Mouse (Mus musculus) erythroblast, embryonic 14.5 days (primary cell): ENCODE data around the gene Erp27.

Experiments
- GATA1 ChIP-seq: IDR thresholded peaks from 2 replicates; pipeline ENCODE4 v1.6.1; 2012; ENCODE audit warnings: low read length, inconsistent platforms, mixed read lengths
- TAL1 ChIP-seq: IDR thresholded peaks from 3 replicates; pipeline ENCODE4 v1.6.1; 2012; ENCODE audit warnings: low read length, inconsistent platforms, mixed read lengths

DNA sequence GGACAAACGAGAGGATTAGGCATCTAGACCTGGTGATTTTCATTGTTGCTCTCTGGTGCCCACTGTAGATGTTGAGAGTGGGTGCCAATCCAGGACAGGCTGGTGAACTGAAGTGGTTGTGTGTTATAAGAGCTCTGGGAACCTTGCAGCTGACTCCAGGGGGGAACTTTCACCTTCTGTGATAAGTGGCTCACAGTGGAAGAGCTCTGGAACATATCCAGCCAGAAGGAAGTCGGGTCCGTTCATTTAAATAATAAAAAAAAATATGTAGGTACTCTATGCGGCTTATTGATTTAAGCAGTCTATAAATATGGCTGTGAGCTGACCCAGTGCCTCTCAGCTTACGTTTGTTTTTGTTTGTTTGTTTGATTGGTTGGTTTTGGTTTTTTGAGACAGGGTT is at the start of gene Erp27:
- TF ChIP-seq TAL1, result no peak
- no peak for TF ChIP-seq GATA1
